15 mouse cellular contexts compared by ENCODE assay signal in the genomic region with DNA sequence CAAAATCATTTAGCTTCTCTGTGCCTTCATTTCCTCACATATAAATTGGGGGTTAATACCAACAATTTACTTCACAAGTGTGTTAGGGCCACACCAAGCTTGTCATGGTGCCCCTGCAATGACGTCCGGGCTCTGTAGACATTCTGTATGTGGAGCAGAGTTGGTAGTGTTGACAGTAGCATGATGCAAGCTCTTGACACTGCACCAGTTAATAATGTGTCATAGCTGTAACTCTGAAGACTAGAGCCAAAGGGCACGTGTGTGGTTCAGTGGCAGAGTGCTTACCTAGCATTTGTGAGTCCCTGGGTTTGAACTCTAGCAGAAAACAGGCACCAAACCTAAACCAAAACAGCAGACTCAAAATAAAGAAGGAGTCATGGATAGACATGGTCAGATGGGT. TPM values are rescaled to one million over a fixed set of nuclear protein-coding genes. Genes with fewer than 3 reads are reported as not detected.
DNase-seq lines count a peak whose midpoint lies in the region; TF ChIP-seq lines count a peak whose summit lies in the region.
"Had no signal": no experiment of that assay in that cellular context is flagged by ENCODE, and none has a peak within 500 bp of the region (broad histone marks: within the 10 kb centered on the region; RNA-seq: fewer than 3 reads in every experiment).

No protein-coding gene starts in this region.

- H3K79me2 ChIP-seq in C2C12 (ENCODE audit: control insufficient read depth, insufficient read depth) = no peaks in the 10 kb centered on the region

- no peak for TF ChIP-seq CTCF in gastrocnemius, adult 2 months (IDR thresholded peaks at IDR 0.05)
- no peak for TF ChIP-seq CTCF in left cerebral cortex, adult 2 months (IDR thresholded peaks at IDR 0.05)
- no peak for TF ChIP-seq CTCF in C2C12 (IDR thresholded peaks at IDR 0.05; ENCODE audit: control insufficient read depth, insufficient read depth, insufficient read length)

- H3K4me3 ChIP-seq in gastrocnemius, adult 2 months = no peak overlapping the region
- H3K4me3 ChIP-seq in left cerebral cortex, adult 2 months = no peak overlapping the region
- no peak overlapping the region for H3K4me3 ChIP-seq in C2C12 (ENCODE audit: insufficient read depth, poor library complexity, severe bottlenecking)
- H3K4me3 ChIP-seq: embryonic facial prominence, embryonic 13.5 days; forebrain, embryonic 15.5 days had no signal

- no peaks in the 10 kb centered on the region for H3K36me3 ChIP-seq in C2C12 (ENCODE audit: control insufficient read depth, insufficient read depth)
- H3K36me3 ChIP-seq: embryonic facial prominence, embryonic 13.5 days; forebrain, embryonic 15.5 days had no signal

- H3K27ac ChIP-seq in gastrocnemius, adult 2 months = peak overlapping the region; percentile 86
- H3K27ac ChIP-seq in left cerebral cortex, adult 2 months = peak overlapping the region; percentile 91; the same call in 1 of the 2 replicates
- H3K27ac ChIP-seq: embryonic facial prominence, embryonic 13.5 days; forebrain, embryonic 15.5 days had no signal

- no peaks in the 10 kb centered on the region for H3K27me3 ChIP-seq in C2C12 (ENCODE audit: control insufficient read depth, insufficient read depth, insufficient read length)
- H3K27me3 ChIP-seq: forebrain, embryonic 15.5 days; Patski had no signal

- no peak overlapping the region for H3ac ChIP-seq in C2C12 (ENCODE audit: control insufficient read depth, insufficient read length, low read depth)

- no peaks in the 10 kb centered on the region for H3K79me3 ChIP-seq in C2C12 (ENCODE audit: low read depth)

- intact Hi-C loops in gastrocnemius, adult 2 months (cut with DNase I) = loop anchor here (2.0 to 10.0 kb wide), 5 partner anchors 83 to 453 kb away; a partner anchor contains a TSS
- intact Hi-C loops in gastrocnemius, postnatal 36 days (cut with DNase I) = loop anchor here (5.0 to 10.0 kb wide), 3 partner anchors 145 to 453 kb away; a partner anchor contains a TSS
- intact Hi-C loops in left cerebral cortex, adult 2 months (cut with DNase I) = loop anchor here (2.0 to 5.0 kb wide), 6 partner anchors 77 to 518 kb away; a partner anchor contains a TSS

- no peak for DNase-seq in gastrocnemius, adult 2 months
- DNase-seq in gastrocnemius, postnatal 36 days = no peak
- DNase-seq in left cerebral cortex, adult 2 months (ENCODE audit: extremely low spot score in 1 of 2, low spot score in 2 of 2) = no peak
- no peak for DNase-seq in left cerebral cortex, adult 8-10 months (ENCODE audit: low spot score in 2 of 2)
- peak; percentile 41 for DNase-seq in gonadal fat pad, adult 2 months (ENCODE audit: low read depth)
- DNase-seq in embryo, embryonic 10 days (ENCODE audit: low spot score) = no peak
- DNase-seq in ovary, postnatal 10 days (ENCODE audit: low spot score) = no peak

TF ChIP-seq in C2C12, 6 proteins besides CTCF, POLR2A, EP300 and RAD21:
- TF ChIP-seq CEBPB (IDR thresholded peaks at IDR 0.05; ENCODE audit: low read depth) = peak; percentile 58
- TF ChIP-seq USF1 (IDR thresholded peaks at IDR 0.05; ENCODE audit: low read depth) = no peak
- no peak for TF ChIP-seq FOSL1 (IDR thresholded peaks at IDR 0.05; ENCODE audit: insufficient read depth, low read length, poor library complexity, severe bottlenecking)

RNA-seq across cellular contexts. Expression of a gene that starts 27.0 kb away (rescaled TPM):
- total RNA-seq in gastrocnemius, adult 2 months (2021) = under 1 TPM in 1 of 2 experiments, not detected in 1; 0.45 TPM
- under 1 TPM in 1 of 2 experiments, not detected in 1; 0.13 TPM for total RNA-seq in gastrocnemius, postnatal 36 days (2021)
- total RNA-seq in left cerebral cortex, adult 2 months (2021) = not detected
- not detected for total RNA-seq in left cerebral cortex, adult 8-10 months (2022)
- not detected for polyA plus RNA-seq in C2C12 (2012; fragmentation: generic; extraction: Trizol)
- polyA plus RNA-seq in gonadal fat pad, adult 2 months (2012; rRNA removed) = not detected in 2 replicates
- total RNA-seq: gastrocnemius, adult 8-10 months; left cerebral cortex, postnatal 36 days had no signal
- polyA plus RNA-seq: embryonic facial prominence, embryonic 13.5 days; forebrain, embryonic 15.5 days; heart, postnatal 0 days; kidney, embryonic 16.5 days; Patski had no signal
